Mouse (Mus musculus) lung, adult 2 months (tissue): ENCODE data around the gene Stx3.

Experiments
- CTCF ChIP-seq: fragments of 200-500 bp; IDR thresholded peaks from 2 replicates; pipeline ENCODE4 v1.5.1; 2011; ENCODE audit warnings: mild to moderate bottlenecking, low read length, control low read depth; ENCODE audit not compliant: insufficient read depth
- POLR2A ChIP-seq: fragments of 200-500 bp; IDR thresholded peaks from 2 replicates; pipeline ENCODE4 v1.6.1; 2011; ENCODE audit warnings: low read depth, mild to moderate bottlenecking, control low read depth, low read length, borderline replicate concordance; ENCODE audit errors: extremely low read depth

- TF ChIP-seq CTCF (no peak), POLR2A (no peak)
Observed at GRCm38 (mm10) chr19:11736455-11736854, 82.7 kb downstream of the Stx3 start.
